25 mouse cellular contexts compared by ENCODE assay signal in the genomic region with DNA sequence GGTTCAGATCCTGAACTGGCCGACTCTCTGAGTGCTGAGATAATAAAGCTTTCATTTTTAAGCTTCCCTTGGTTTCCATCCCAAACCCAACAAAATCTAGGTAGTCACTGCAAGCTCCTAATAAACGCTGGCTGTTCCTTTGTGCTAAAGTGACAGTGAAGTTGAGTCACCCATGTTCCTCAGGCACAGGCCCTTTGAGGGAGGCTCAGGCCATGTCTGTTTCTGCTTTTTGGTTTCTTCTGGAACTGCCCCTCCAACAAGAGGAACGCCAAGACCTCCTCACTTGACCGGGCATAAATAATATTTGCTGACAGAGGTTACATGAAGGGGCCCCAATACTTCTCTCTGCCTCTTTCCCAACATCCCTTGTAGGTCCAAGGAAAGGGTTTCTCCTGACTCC. TPM values are rescaled to one million over a fixed set of nuclear protein-coding genes. Genes with fewer than 3 reads are reported as not detected.
DNase-seq lines count a peak whose midpoint lies in the region; ATAC-seq and TF ChIP-seq lines count a peak whose summit lies in the region.
"Had no signal": no experiment of that assay in that cellular context is flagged by ENCODE, and none has a peak within 500 bp of the region (broad histone marks: within the 10 kb centered on the region; RNA-seq: fewer than 3 reads in every experiment).

No protein-coding gene starts in this region.

- H3K4me3 ChIP-seq in liver, adult 2 months (ENCODE audit: insufficient read depth, low read depth, low read length), result no peak overlapping the region
- H3K4me3 ChIP-seq in liver, embryonic 12.5 days, result no peak overlapping the region
- no peak overlapping the region for H3K4me3 ChIP-seq in intestine, embryonic 16.5 days (ENCODE audit: low read length)
- H3K4me3 ChIP-seq: embryonic facial prominence, embryonic 12.5 days; forebrain, embryonic 12.5 days; heart, adult 2 months; heart, embryonic 15.5 days; hindbrain, embryonic 13.5 days had no signal

- H3K4me1 ChIP-seq in liver, adult 2 months (ENCODE audit: control insufficient read depth, insufficient read depth, low read length), result peaks cover 12% of the 10 kb centered on the region
- no peaks in the 10 kb centered on the region for H3K4me1 ChIP-seq in liver, embryonic 12.5 days
- H3K4me1 ChIP-seq in intestine, embryonic 16.5 days (ENCODE audit: control insufficient read depth, insufficient read depth, low read length), result peaks cover 19% of the 10 kb centered on the region
- H3K4me1 ChIP-seq: embryonic facial prominence, embryonic 12.5 days; forebrain, embryonic 12.5 days; heart, embryonic 15.5 days; hindbrain, embryonic 13.5 days had no signal

- WGBS in liver, adult 2 months, result 74% methylated on average over 4 of the region's 4 CpGs
- 63% methylated on average over 4 of the region's 4 CpGs for WGBS in liver, embryonic 12.5 days (ENCODE audit: insufficient replicate concordance)
- 63% methylated on average over 4 of the region's 4 CpGs for whole genome bisulfite sequencing in intestine, embryonic 16.5 days

- peaks cover 18% of the 10 kb centered on the region for H3K36me3 ChIP-seq in liver, adult 2 months (ENCODE audit: control insufficient read depth, insufficient read depth, low read length)
- peaks cover 23% of the 10 kb centered on the region for H3K36me3 ChIP-seq in liver, embryonic 12.5 days
- no peaks in the 10 kb centered on the region; the same call in 1 of the 2 replicates for H3K36me3 ChIP-seq in intestine, embryonic 16.5 days (ENCODE audit: control insufficient read depth, insufficient read depth, low read length)

- ATAC-seq in liver, embryonic 12.5 days, result no peak
- ATAC-seq in common myeloid progenitor, adult 5-6 weeks (replicated peaks; ENCODE audit: low read depth, poor library complexity, severe bottlenecking), result 0 out of 2 replicates have a peak, but pooled peaks have one; percentile 5
- ATAC-seq in intestine, embryonic 16.5 days, result no peak
- 0 out of 2 replicates have a peak, but pooled peaks have one; percentile 29 for ATAC-seq in megakaryocyte progenitor cell, adult 5-6 weeks (replicated peaks; ENCODE audit: poor library complexity)
- ATAC-seq: CD4-positive, CD25-positive, alpha-beta regulatory T cell, adult 4 months; forebrain, embryonic 16.5 days had no signal

- no peak for TF ChIP-seq CTCF in liver, adult 2 months (IDR thresholded peaks at IDR 0.05; ENCODE audit: low read depth, low read length)

- H3K4me2 ChIP-seq in liver, embryonic 12.5 days, result no peak overlapping the region
- no peak overlapping the region for H3K4me2 ChIP-seq in intestine, embryonic 16.5 days (ENCODE audit: low read depth, low read length)
- H3K4me2 ChIP-seq: embryonic facial prominence, embryonic 12.5 days; forebrain, embryonic 12.5 days; heart, embryonic 11.5 days; heart, embryonic 15.5 days; hindbrain, embryonic 13.5 days had no signal

- H3K79me2 ChIP-seq in liver, adult 2 months (ENCODE audit: control insufficient read depth, insufficient read depth, low read length), result no peaks in the 10 kb centered on the region

- no peaks in the 10 kb centered on the region for H3K9me3 ChIP-seq in liver, embryonic 12.5 days (replicated peaks)
- H3K9me3 ChIP-seq in intestine, embryonic 16.5 days (ENCODE audit: control insufficient read depth, low read length), result no peaks in the 10 kb centered on the region
- H3K9me3 ChIP-seq: embryonic facial prominence, embryonic 12.5 days; forebrain, embryonic 12.5 days; G1E; heart, embryonic 15.5 days; hindbrain, embryonic 13.5 days had no signal

- no peaks in the 10 kb centered on the region for H3K27me3 ChIP-seq in liver, adult 2 months (ENCODE audit: control insufficient read depth, insufficient read depth, low read length)
- H3K27me3 ChIP-seq in liver, embryonic 12.5 days (replicated peaks), result peaks cover 11% of the 10 kb centered on the region
- no peaks in the 10 kb centered on the region for H3K27me3 ChIP-seq in intestine, embryonic 16.5 days (replicated peaks; ENCODE audit: control insufficient read depth, insufficient read depth, low read length)
- H3K27me3 ChIP-seq: embryonic facial prominence, embryonic 12.5 days; forebrain, embryonic 12.5 days; heart, embryonic 15.5 days; hindbrain, embryonic 13.5 days had no signal

- no peak for TF ChIP-seq POLR2A in liver, adult 2 months (IDR thresholded peaks at IDR 0.05; ENCODE audit: extremely low read depth, insufficient read depth, low read length)

- peak; percentile 45 for DNase-seq in liver, adult 2 months (ENCODE audit: extremely low read depth, low read depth, low spot score)
- DNase-seq in layer of hippocampus, adult 9-11 months, result no peak
- no peak for DNase-seq in adrenal gland, postnatal 4 days (ENCODE audit: low spot score in 2 of 2)
- DNase-seq in layer of hippocampus, postnatal 10 days (ENCODE audit: low spot score in 2 of 2), result no peak
- DNase-seq: adrenal gland, adult 8-10 months; adrenal gland, postnatal 36 days; B cell, adult 2 months; cerebellum, adult 2 months; embryo, embryonic 11 days; gastrocnemius, postnatal 10 days; heart, adult 2 months; heart, postnatal 14 days had no signal

- no peak overlapping the region for H3K9ac ChIP-seq in liver, adult 2 months (ENCODE audit: low read depth, low read length)
- H3K9ac ChIP-seq in liver, embryonic 12.5 days, result no peak overlapping the region
- no peak overlapping the region for H3K9ac ChIP-seq in intestine, embryonic 16.5 days (ENCODE audit: low read depth, low read length)
- H3K9ac ChIP-seq: embryonic facial prominence, embryonic 12.5 days; forebrain, embryonic 12.5 days; heart, embryonic 15.5 days; hindbrain, embryonic 13.5 days had no signal

- peak overlapping the region; percentile 63 for H3K27ac ChIP-seq in liver, adult 2 months (replicated peaks; ENCODE audit: insufficient read depth, low read depth, low read length)
- H3K27ac ChIP-seq in liver, embryonic 12.5 days, result no peak overlapping the region
- H3K27ac ChIP-seq in intestine, embryonic 16.5 days (ENCODE audit: low read length), result peak overlapping the region; percentile 23; the same call in 1 of the 2 replicates
- H3K27ac ChIP-seq: embryonic facial prominence, embryonic 12.5 days; forebrain, embryonic 12.5 days; heart, adult 2 months; heart, embryonic 15.5 days; hindbrain, embryonic 13.5 days had no signal

RNA-seq across cellular contexts. Expression of a gene that starts 9.7 kb away (rescaled TPM):
- total RNA-seq in liver, adult 2 months (2014; rRNA removed), result 109 and 140 TPM in 2 replicates
- polyA plus RNA-seq in liver, adult 2 months (2012; rRNA removed), result 263 and 286 TPM in 2 replicates
- 34.3 and 35.2 TPM in 2 replicates for polyA plus RNA-seq in liver, embryonic 12.5 days (2016; fragmentation: Nextera tagmentation; extraction: Ambion mirVana)
- 8.3 and 23.9 TPM in 2 replicates for total RNA-seq in common myeloid progenitor, adult 5-6 weeks (2017)
- polyA plus RNA-seq in intestine, embryonic 16.5 days (2015; fragmentation: Nextera tagmentation; extraction: Ambion mirVana), result 151 and 173 TPM in 2 replicates
- total RNA-seq in megakaryocyte progenitor cell, adult 5-6 weeks (2015), result 45.7 and 50.9 TPM in 2 replicates
- total RNA-seq in megakaryocyte progenitor cell, adult 5-6 weeks (2017), result 11.5 and 30.2 TPM in 2 replicates
- total RNA-seq in adrenal gland, postnatal 4 days (2021), result 10 to 100 TPM; 74.1 to 77.7 TPM
- 100 to 1,000 TPM; 103 to 110 TPM for total RNA-seq in layer of hippocampus, postnatal 10 days (2021)

RNA-seq across cellular contexts. Expression of a gene that starts 9.7 kb away (rescaled TPM):
- total RNA-seq in liver, adult 2 months (2014; rRNA removed), result 11.0 and 13.0 TPM in 2 replicates
- 11.8 and 15.1 TPM in 2 replicates for polyA plus RNA-seq in liver, adult 2 months (2012; rRNA removed)
- 56.0 and 59.4 TPM in 2 replicates for polyA plus RNA-seq in liver, embryonic 12.5 days (2016; fragmentation: Nextera tagmentation; extraction: Ambion mirVana)
- 21.4 and 22.7 TPM in 2 replicates for total RNA-seq in common myeloid progenitor, adult 5-6 weeks (2017)
- 28.3 and 33.6 TPM in 2 replicates for polyA plus RNA-seq in intestine, embryonic 16.5 days (2015; fragmentation: Nextera tagmentation; extraction: Ambion mirVana)
- total RNA-seq in megakaryocyte progenitor cell, adult 5-6 weeks (2015), result 25.6 and 26.5 TPM in 2 replicates
- 27.8 and 32.2 TPM in 2 replicates for total RNA-seq in megakaryocyte progenitor cell, adult 5-6 weeks (2017)
- 10 to 100 TPM; 24.5 to 27.1 TPM for total RNA-seq in adrenal gland, postnatal 4 days (2021)
- 10 to 100 TPM; 16.4 to 17.1 TPM for total RNA-seq in layer of hippocampus, postnatal 10 days (2021)

RNA-seq across cellular contexts. Expression of a gene that starts 13.7 kb away (rescaled TPM):
- 28.7 and 31.5 TPM in 2 replicates for total RNA-seq in liver, adult 2 months (2014; rRNA removed)
- 64.0 and 65.1 TPM in 2 replicates for polyA plus RNA-seq in liver, adult 2 months (2012; rRNA removed)
- polyA plus RNA-seq in liver, embryonic 12.5 days (2016; fragmentation: Nextera tagmentation; extraction: Ambion mirVana), result 18.3 and 18.9 TPM in 2 replicates
- 11.6 and 15.0 TPM in 2 replicates for total RNA-seq in common myeloid progenitor, adult 5-6 weeks (2017)
- 36.9 and 37.5 TPM in 2 replicates for polyA plus RNA-seq in intestine, embryonic 16.5 days (2015; fragmentation: Nextera tagmentation; extraction: Ambion mirVana)
- 8.7 and 14.0 TPM in 2 replicates for total RNA-seq in megakaryocyte progenitor cell, adult 5-6 weeks (2015)
- 12.6 and 14.0 TPM in 2 replicates for total RNA-seq in megakaryocyte progenitor cell, adult 5-6 weeks (2017)
- total RNA-seq in adrenal gland, postnatal 4 days (2021), result 10 to 100 TPM; 23.8 to 25.7 TPM
- total RNA-seq in layer of hippocampus, postnatal 10 days (2021), result 10 to 100 TPM; 42.0 to 54.1 TPM

RNA-seq across cellular contexts. Expression of a gene that starts 22.0 kb away (rescaled TPM):
- 7.9 and 8.4 TPM in 2 replicates for total RNA-seq in liver, adult 2 months (2014; rRNA removed)
- 22.8 and 24.2 TPM in 2 replicates for polyA plus RNA-seq in liver, adult 2 months (2012; rRNA removed)
- polyA plus RNA-seq in liver, embryonic 12.5 days (2016; fragmentation: Nextera tagmentation; extraction: Ambion mirVana), result 1.6 and 2.1 TPM in 2 replicates
- total RNA-seq in common myeloid progenitor, adult 5-6 weeks (2017), result 1.9 and 2.8 TPM in 2 replicates
- 0.75 and 1.4 TPM in 2 replicates for polyA plus RNA-seq in intestine, embryonic 16.5 days (2015; fragmentation: Nextera tagmentation; extraction: Ambion mirVana)
- total RNA-seq in megakaryocyte progenitor cell, adult 5-6 weeks (2015), result 0.35 and 0.61 TPM in 2 replicates
- total RNA-seq in megakaryocyte progenitor cell, adult 5-6 weeks (2017), result 0.20 and 1.1 TPM in 2 replicates
- total RNA-seq in adrenal gland, postnatal 4 days (2021), result 1 to 10 TPM; 1.4 to 1.8 TPM
- total RNA-seq in layer of hippocampus, postnatal 10 days (2021), result under 1 TPM; 0.16 to 0.18 TPM
- polyA plus RNA-seq: CD4-positive, CD25-positive, alpha-beta regulatory T cell, adult 4 months had no signal

RNA-seq across cellular contexts. Expression of a gene that starts 22.5 kb away (rescaled TPM):
- 101 and 128 TPM in 2 replicates for total RNA-seq in liver, adult 2 months (2014; rRNA removed)
- polyA plus RNA-seq in liver, adult 2 months (2012; rRNA removed), result 483 and 586 TPM in 2 replicates
- 10.7 and 11.2 TPM in 2 replicates for polyA plus RNA-seq in liver, embryonic 12.5 days (2016; fragmentation: Nextera tagmentation; extraction: Ambion mirVana)
- total RNA-seq in common myeloid progenitor, adult 5-6 weeks (2017), result 0.14 and 1.1 TPM in 2 replicates
- 118 and 152 TPM in 2 replicates for polyA plus RNA-seq in intestine, embryonic 16.5 days (2015; fragmentation: Nextera tagmentation; extraction: Ambion mirVana)
- total RNA-seq in megakaryocyte progenitor cell, adult 5-6 weeks (2015), result 0.20 and 0.77 TPM in 2 replicates
- total RNA-seq in megakaryocyte progenitor cell, adult 5-6 weeks (2017), result 0.51 TPM in 1 of 2 replicates, not detected in the other
- 10 to 100 TPM in 1 of 2 experiments, 1 to 10 TPM in 1; 4.6 to 12.0 TPM for total RNA-seq in adrenal gland, postnatal 4 days (2021)
- under 1 TPM; 0.47 to 0.89 TPM for total RNA-seq in layer of hippocampus, postnatal 10 days (2021)
- total RNA-seq: gastrocnemius, postnatal 10 days; hematopoietic stem cell, adult 5-6 weeks had no signal
- polyA plus RNA-seq: CD4-positive, CD25-positive, alpha-beta regulatory T cell, adult 4 months; forebrain, embryonic 16.5 days; G1E had no signal

Comparison
In these comparisons a context has a peak if more than half of its experiments do, and no peak if none do; other contexts are left out.
1. ATAC-seq: peak in common myeloid progenitor, adult 5-6 weeks (single experiment) and megakaryocyte progenitor cell, adult 5-6 weeks (single experiment); none in liver, embryonic 12.5 days (single experiment) and intestine, embryonic 16.5 days (single experiment).